Mouse (Mus musculus) c-Kit-negative CD71-positive TER-119-positive erythroid progenitor cells, embryonic 14.5 days (primary cell): ENCODE data around the gene Lbhd2.

Experiments used
- DNase-seq: peaks from one replicate; pipeline ENCODE4 v3.0.0-alpha.2; 2013; ENCODE audit warnings: low read depth, low spot score

Lbhd2 gene

GRCm38 (mm10) chr12:111406622-111407021 is at the start of gene Lbhd2:
Lbhd2 (plus strand) TSS chr12:111406809.
- no peak for DNase-seq

- DNase-seq: no peak
Observed at GRCm38 (mm10) chr12:111360671-111361070, 45.9 kb upstream of the Lbhd2 start.

GRCm38 (mm10) chr12:111361319-111362098 is 45.1 kb upstream of the Lbhd2 start:
- no peak for DNase-seq

GRCm38 (mm10) chr12:111364234-111364633 is 42.4 kb upstream of the Lbhd2 start:
- no peak for DNase-seq

- no peak for DNase-seq
Observed at GRCm38 (mm10) chr12:111367065-111367464, 39.5 kb upstream of the Lbhd2 start.

- DNase-seq: no peak
Observed at GRCm38 (mm10) chr12:111370249-111370648, 36.4 kb upstream of the Lbhd2 start.

GRCm38 (mm10) chr12:111371905-111372304 is 34.7 kb upstream of the Lbhd2 start:
- no peak for DNase-seq

- no peak for DNase-seq
Observed at GRCm38 (mm10) chr12:111373411-111373810, 33.2 kb upstream of the Lbhd2 start.

- DNase-seq: no peak
Observed at GRCm38 (mm10) chr12:111374727-111375126, 31.9 kb upstream of the Lbhd2 start.

GRCm38 (mm10) chr12:111375559-111375958 is 31.1 kb upstream of the Lbhd2 start:
- no peak for DNase-seq

GRCm38 (mm10) chr12:111376053-111376452 is 30.6 kb upstream of the Lbhd2 start:
- DNase-seq: no peak

GRCm38 (mm10) chr12:111376826-111377331 is 29.7 kb upstream of the Lbhd2 start:
- DNase-seq: no peak

GRCm38 (mm10) chr12:111377376-111377973 is 29.1 kb upstream of the Lbhd2 start, which contains the start of gene Cdc42bpb:
Cdc42bpb (minus strand) TSS chr12:111377718.
- no peak for DNase-seq

- no peak for DNase-seq
Observed at GRCm38 (mm10) chr12:111377986-111378490, 28.6 kb upstream of the Lbhd2 start.

- DNase-seq: no peak
Observed at GRCm38 (mm10) chr12:111378812-111379211, 27.8 kb upstream of the Lbhd2 start.

GRCm38 (mm10) chr12:111385883-111386641 is 20.5 kb upstream of the Lbhd2 start:
- DNase-seq: no peak

GRCm38 (mm10) chr12:111386642-111387120 is 19.9 kb upstream of the Lbhd2 start:
- no peak for DNase-seq

- no peak for DNase-seq
Observed at GRCm38 (mm10) chr12:111387146-111387545, 19.5 kb upstream of the Lbhd2 start.

GRCm38 (mm10) chr12:111394008-111394407 is 12.6 kb upstream of the Lbhd2 start:
- DNase-seq: no peak

GRCm38 (mm10) chr12:111396997-111397396 is 9.6 kb upstream of the Lbhd2 start:
- no peak for DNase-seq

- peak; percentile 54 for DNase-seq
Observed at GRCm38 (mm10) chr12:111401454-111402184, 5.0 kb upstream of the Lbhd2 start.
